Mouse (Mus musculus): Measurements from ENCODE around the gene 1110065P20Rik. TPM values are rescaled to one million over a fixed set of nuclear protein-coding genes. Genes with fewer than 3 reads are reported as not detected.

The 1110065P20Rik gene
- polyA plus RNA-seq, 1 experiment, result 19.3 TPM

DNA sequence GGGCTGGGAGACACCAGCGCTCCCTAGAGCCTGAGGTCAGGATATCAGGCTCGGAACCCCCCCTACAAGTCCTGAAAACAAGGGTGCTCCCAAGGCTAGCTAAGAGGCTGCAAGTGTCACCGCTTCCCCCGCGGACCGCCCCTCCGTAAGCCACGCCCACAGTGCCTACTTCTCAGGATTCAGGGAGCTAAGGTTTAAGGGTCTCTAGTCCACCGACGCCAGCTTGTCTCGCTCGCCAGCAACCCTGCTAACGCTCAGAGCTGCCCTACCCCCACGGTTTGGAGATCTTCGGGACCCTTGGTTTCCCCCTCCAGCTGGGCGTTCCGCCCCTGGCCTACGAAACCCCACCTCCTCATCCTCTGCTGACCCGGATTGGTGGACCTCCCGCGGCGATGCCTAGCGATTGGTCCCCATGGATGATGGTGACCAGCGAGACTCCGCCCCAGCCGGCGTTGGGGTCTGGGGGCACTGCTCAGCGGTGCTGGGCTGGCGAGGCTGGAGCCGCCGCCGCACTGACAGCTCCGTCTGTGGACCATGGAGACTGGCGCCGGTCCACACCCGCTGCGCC is 30.4 kb upstream of the 1110065P20Rik start:
- peaks cover 18% of the 10 kb centered on the region for H3K4me1 ChIP-seq
- H3K4me3 ChIP-seq (replicated peaks), result peak overlapping the region; percentile 79
- H3K36me3 ChIP-seq (replicated peaks; ENCODE audit: low read length), result no peaks in the 10 kb centered on the region
- TF ChIP-seq FLI1 (IDR thresholded peaks at IDR 0.05; ENCODE audit: low read length) (no peak), GATA1 (IDR thresholded peaks at IDR 0.05; ENCODE audit: borderline replicate concordance, low read length) (no peak)
- peaks cover 13% of the 10 kb centered on the region for H3K9me3 ChIP-seq
- peaks cover 76% of the 10 kb centered on the region for H3K27me3 ChIP-seq (replicated peaks)

DNA sequence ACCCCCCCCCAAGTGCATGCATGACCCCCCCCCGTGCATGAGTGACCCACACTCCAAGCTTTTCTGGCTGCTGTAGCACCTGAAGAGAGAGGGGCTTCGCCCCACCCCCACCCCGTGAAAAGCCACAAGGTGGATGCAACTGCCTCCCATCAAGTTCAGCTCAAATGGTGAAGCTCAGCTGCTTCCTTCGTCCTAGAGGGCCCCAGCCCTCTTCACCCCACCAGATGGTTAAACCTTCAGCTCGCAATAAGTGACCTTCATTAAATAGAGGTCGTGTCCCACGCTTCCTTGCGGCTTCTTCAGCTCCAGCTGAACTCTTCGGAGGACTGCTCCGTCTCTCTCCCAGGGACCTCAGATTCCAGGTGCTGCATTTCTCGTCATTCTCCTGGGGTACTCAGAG is 29.6 kb upstream of the 1110065P20Rik start, which contains the start of gene Epha10:
Gene Epha10 (plus strand): TSS at position 301 of the 400 bp plus-strand sequence.
- H3K4me1 ChIP-seq, result peaks cover 18% of the 10 kb centered on the region
- peak within 1 kb of the TSS; percentile 79 for H3K4me3 ChIP-seq (replicated peaks)
- H3K27me3 ChIP-seq (replicated peaks), result peaks cover 70% of the 10 kb centered on the region
- no peak for TF ChIP-seq FLI1 (IDR thresholded peaks at IDR 0.05; ENCODE audit: low read length)
- no peak for TF ChIP-seq GATA1 (IDR thresholded peaks at IDR 0.05; ENCODE audit: borderline replicate concordance, low read length)
- no peaks in the 10 kb centered on the region for H3K36me3 ChIP-seq (replicated peaks; ENCODE audit: low read length)
- H3K9me3 ChIP-seq, result peaks cover 12% of the 10 kb centered on the region

DNA sequence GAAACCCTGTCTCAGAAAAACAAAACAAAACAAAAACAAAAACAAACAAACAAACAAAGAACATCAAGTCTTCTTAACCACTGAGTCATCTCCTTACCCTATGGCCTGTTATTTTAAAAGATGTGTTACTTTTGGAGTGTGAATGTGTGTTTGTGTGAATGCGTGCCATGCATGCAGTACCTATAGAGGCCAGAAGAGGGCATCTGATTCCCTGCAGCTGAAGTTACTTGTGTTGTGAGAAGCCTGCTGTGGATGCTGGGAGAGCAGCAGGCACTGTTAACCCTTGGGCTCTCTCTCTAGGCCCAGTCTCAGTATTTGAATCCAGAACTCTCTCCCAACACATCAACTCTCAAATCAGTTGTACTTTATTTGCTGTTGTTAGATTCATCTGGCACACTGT is 21.7 kb upstream of the 1110065P20Rik start:
- Histone ChIP-seq H3K4me1 (no peaks in the 10 kb centered on the region), H3K9me3 (peaks cover 38% of the 10 kb centered on the region), H3K4me3 (replicated peaks) (no peak overlapping the region), H3K36me3 (replicated peaks; ENCODE audit: low read length) (no peaks in the 10 kb centered on the region), H3K27me3 (replicated peaks) (peaks cover 11% of the 10 kb centered on the region)
- TF ChIP-seq GATA1 (IDR thresholded peaks at IDR 0.05; ENCODE audit: borderline replicate concordance, low read length) (no peak), FLI1 (IDR thresholded peaks at IDR 0.05; ENCODE audit: low read length) (no peak)

DNA sequence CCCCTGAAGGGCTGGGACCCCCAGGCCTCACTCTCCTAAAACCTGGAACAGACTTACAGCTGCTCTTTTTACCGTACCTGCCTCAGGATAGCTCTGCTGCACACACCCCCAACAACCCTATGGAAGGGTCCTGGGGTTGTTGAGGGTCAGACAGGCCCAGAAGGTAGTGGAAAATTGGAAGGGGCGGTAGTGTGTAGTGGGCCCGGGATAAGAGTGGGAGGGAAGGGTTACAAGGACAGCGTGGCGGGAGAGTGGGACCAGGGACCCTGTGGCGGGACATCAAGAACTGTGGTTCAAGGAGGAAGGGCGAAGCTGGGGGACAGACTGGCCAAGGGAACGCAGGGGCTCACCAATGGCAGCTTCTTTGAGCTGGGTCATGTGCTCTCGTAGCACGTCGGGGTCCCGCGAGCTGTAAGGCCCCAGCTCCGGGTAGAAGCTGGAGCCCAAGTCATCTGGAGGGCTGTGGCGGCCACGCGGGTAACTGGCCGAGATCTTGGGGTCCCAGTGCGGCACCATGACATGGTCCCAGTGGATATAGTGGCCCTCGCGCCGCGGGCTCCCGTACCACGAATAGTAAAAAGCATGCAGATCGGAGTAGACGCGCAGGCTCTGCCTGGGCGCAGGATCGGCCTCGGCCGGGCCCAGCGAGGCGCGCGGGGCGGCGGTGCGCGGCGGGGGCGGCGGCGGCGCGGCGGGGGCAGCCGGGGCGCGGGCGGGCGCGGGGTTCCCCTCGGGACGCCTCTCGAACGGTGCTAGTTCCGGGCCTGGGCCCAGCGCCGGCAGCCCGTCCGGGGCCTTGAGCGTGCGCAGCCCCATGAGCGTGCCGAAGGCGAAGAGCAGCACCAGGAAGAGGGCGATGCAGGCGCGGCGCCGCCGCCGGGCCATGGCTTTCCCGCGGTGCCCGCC is 10.5 kb upstream of the 1110065P20Rik start, which contains the start of gene Maneal:
Gene Maneal (minus strand): TSS at position 889 of the 906 bp plus-strand sequence.
- Histone ChIP-seq H3K9me3 (peaks cover 17% of the 10 kb centered on the region), H3K4me1 (peaks cover 12% of the 10 kb centered on the region), H3K27me3 (replicated peaks) (peaks cover 50% of the 10 kb centered on the region), H3K36me3 (replicated peaks; ENCODE audit: low read length) (peaks cover 9% of the 10 kb centered on the region), H3K4me3 (replicated peaks) (peak within 1 kb of the TSS; percentile 73)
- no peak for TF ChIP-seq FLI1 (IDR thresholded peaks at IDR 0.05; ENCODE audit: low read length)
- TF ChIP-seq GATA1 (IDR thresholded peaks at IDR 0.05; ENCODE audit: borderline replicate concordance, low read length), result no peak

DNA sequence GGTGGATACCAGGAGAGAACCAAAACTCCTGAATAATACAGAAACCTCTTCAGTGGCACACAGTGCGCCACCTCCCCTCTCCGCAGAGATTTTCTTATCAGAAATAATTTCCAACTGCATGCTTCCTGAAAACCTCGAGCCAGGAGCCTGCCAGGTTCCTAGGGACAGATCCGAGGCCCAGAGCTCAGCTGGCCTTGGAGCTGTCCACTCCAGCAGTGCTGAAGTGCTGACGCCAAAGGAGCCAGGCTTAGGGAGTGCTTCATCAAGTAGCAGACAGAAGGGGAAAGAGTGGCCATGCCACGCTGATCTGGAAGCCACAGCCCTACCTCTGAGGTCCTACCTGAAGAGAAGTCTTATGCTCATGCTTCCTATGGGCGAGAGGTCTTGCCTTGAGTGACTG is 9.4 kb upstream of the 1110065P20Rik start:
- Histone ChIP-seq H3K4me3 (replicated peaks) (no peak overlapping the region), H3K4me1 (peaks cover 12% of the 10 kb centered on the region), H3K9me3 (peaks cover 17% of the 10 kb centered on the region), H3K36me3 (replicated peaks; ENCODE audit: low read length) (peaks cover 20% of the 10 kb centered on the region), H3K27me3 (replicated peaks) (peaks cover 47% of the 10 kb centered on the region)
- TF ChIP-seq FLI1 (IDR thresholded peaks at IDR 0.05; ENCODE audit: low read length) (no peak), GATA1 (IDR thresholded peaks at IDR 0.05; ENCODE audit: borderline replicate concordance, low read length) (no peak)

DNA sequence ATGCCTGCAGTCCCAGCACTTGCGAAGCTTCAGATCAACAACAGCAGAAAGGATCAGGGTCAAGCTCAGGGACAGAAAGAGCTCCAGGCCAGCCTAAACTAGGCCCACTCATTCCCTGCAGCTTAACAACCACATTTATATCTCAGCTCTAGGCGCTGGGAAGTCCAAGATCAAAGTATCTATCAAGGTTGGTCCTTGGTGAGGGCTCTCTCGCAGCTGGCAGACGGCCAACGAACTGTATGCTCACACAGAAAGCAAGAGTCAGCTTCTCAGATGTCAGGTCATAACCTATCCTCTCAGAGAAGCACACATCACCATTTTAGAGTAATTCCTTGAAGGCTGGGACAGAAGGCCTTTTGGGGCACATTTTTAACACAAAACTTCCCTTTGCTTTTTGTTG is 7.4 kb upstream of the 1110065P20Rik start:
- Histone ChIP-seq H3K36me3 (replicated peaks; ENCODE audit: low read length) (peaks cover 41% of the 10 kb centered on the region), H3K9me3 (peaks cover 9% of the 10 kb centered on the region), H3K27me3 (replicated peaks) (peaks cover 37% of the 10 kb centered on the region), H3K4me3 (replicated peaks) (no peak overlapping the region), H3K4me1 (peaks cover 16% of the 10 kb centered on the region)
- TF ChIP-seq GATA1 (IDR thresholded peaks at IDR 0.05; ENCODE audit: borderline replicate concordance, low read length), result no peak
- no peak for TF ChIP-seq FLI1 (IDR thresholded peaks at IDR 0.05; ENCODE audit: low read length)

DNA sequence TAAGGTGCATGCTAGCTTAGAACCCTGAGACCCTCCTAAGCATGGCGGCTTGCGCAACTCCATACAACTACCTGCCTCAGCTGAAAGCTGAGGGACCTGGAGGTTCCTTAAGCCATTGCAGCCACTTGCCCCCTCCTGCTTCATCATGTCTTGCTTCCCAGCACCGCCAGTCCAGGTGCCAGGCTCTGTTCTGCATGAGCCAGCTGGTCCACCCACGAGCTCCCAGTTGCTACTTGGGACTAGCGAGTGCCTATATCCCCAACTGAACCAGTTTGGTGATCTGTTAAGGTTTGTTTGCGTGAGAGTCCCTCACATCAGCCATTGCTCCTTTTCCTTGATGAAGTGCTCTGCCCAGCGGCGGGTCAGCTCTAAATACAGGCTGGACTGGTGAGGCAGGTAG is 5.3 kb upstream of the 1110065P20Rik start:
- H3K4me3 ChIP-seq (replicated peaks), result no peak overlapping the region
- peaks cover 57% of the 10 kb centered on the region for H3K36me3 ChIP-seq (replicated peaks; ENCODE audit: low read length)
- TF ChIP-seq GATA1 (IDR thresholded peaks at IDR 0.05; ENCODE audit: borderline replicate concordance, low read length) (no peak), FLI1 (IDR thresholded peaks at IDR 0.05; ENCODE audit: low read length) (no peak)

DNA sequence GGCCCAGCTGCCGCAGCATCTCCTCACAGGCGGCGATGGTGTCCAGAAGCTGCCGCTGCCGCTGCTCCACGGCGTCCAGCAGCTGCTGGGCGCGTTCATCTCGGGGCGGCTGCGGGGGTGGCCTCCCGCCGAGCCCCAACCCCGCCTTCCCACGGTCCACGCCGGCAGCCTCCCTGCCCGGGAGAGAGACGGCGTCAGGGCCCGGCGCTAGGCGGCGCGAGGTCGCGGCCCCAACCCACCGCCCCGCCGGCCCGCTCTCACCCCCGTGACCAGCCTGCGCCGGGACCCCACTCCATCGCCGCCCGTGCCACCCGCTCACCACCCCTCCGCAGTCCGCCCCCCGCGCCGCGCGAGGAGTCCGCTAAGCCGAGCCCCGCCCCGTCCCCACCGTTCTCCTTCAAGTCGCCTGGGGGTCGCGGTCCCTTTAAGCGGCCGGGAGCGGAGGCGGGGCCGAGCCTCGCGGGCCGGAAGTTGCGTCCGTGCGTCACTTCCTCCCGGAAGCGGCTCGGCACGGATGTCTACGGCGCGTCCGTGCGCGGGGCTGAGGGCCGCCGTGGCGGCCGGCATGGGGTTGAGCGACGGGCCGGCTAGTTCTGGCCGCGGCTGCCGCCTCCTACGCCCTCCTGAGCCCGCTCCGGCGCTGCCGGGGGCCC is 609 bp downstream of the 1110065P20Rik start, which contains the start of gene Yrdc:
Gene Yrdc (plus strand): TSS at position 419 of the 653 bp plus-strand sequence.
- H3K4me3 ChIP-seq (replicated peaks), result peak within 1 kb of the TSS; percentile 96
- H3K9me3 ChIP-seq, result no peaks in the 10 kb centered on the region
- peaks cover 57% of the 10 kb centered on the region for H3K36me3 ChIP-seq (replicated peaks; ENCODE audit: low read length)
- no peaks in the 10 kb centered on the region for H3K27me3 ChIP-seq (replicated peaks)
- peaks cover 63% of the 10 kb centered on the region for H3K4me1 ChIP-seq
- TF ChIP-seq GATA1 (IDR thresholded peaks at IDR 0.05; ENCODE audit: borderline replicate concordance, low read length), result no peak
- TF ChIP-seq FLI1 (IDR thresholded peaks at IDR 0.05; ENCODE audit: low read length), result peak; percentile 67; the same call in 1 of the 2 replicates

More for the DNA sequence above, 5.3 kb upstream of the 1110065P20Rik start:
- Histone ChIP-seq H3K9me3 (no peaks in the 10 kb centered on the region; the same call in 1 of the 2 replicates), H3K4me1 (peaks cover 26% of the 10 kb centered on the region), H3K27me3 (replicated peaks) (peaks cover 17% of the 10 kb centered on the region)

DNA sequence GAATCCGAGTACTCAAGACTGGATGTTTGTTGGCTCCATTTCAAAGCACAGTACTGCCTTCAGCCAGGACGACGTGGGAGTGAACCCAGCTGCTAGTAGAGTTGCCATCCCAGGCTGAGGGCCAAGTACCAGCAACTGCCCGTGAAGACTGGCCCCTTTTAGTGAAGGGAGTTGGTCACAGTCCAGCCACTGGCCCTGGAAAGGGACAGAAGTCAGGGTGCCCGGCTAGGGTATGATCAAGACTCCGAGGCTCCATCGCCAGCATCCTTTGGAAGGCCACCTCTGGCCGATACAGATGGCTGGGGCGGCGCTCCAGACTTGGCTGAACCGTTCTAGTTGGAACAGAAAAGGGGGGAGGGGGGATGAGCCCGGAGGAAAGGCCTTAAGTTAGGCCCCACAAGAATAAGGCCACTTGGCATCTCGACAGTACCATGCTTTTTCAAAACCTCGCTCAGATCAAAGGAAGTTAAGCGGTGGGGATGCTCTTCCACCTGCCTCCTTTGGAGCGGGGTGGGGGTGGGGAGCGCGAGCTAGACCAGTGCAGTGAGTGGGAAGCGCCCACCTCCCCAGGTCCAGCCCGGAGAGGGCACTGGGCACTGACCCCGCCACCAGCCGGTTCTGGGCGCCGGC is 1.2 kb downstream of the 1110065P20Rik start:
- Histone ChIP-seq H3K9me3 (no peaks in the 10 kb centered on the region), H3K27me3 (replicated peaks) (no peaks in the 10 kb centered on the region), H3K36me3 (replicated peaks; ENCODE audit: low read length) (peaks cover 57% of the 10 kb centered on the region), H3K4me3 (replicated peaks) (peak overlapping the region; percentile 96), H3K4me1 (peaks cover 70% of the 10 kb centered on the region)
- TF ChIP-seq FLI1 (IDR thresholded peaks at IDR 0.05; ENCODE audit: low read length), result no peak
- TF ChIP-seq GATA1 (IDR thresholded peaks at IDR 0.05; ENCODE audit: borderline replicate concordance, low read length), result no peak
